Mouse (Mus musculus): ENCODE measurements at regions not wholly inside any gene's neighbourhood (a gene's known extent, or its start where the extent isn't known, plus 50 kb on each side); places are given as distances from the start of the nearest gene placed in this dataset.

GRCm38 (mm10) chr13:83074219-83074965 lies 429.4 kb upstream of the Mef2c start:
- 91% methylated on average over 6 of the region's 6 CpGs for WGBS
- Histone ChIP-seq H3K9me3 (no peaks in the 10 kb centered on the region), H3K4me1 (replicated peaks) (no peaks in the 10 kb centered on the region), H3K27me3 (no peaks in the 10 kb centered on the region), H3K27ac (no peak overlapping the region), H3K9ac (replicated peaks) (no peak overlapping the region), H3K4me3 (replicated peaks) (no peak overlapping the region), H3K4me2 (replicated peaks) (no peak overlapping the region), H3K36me3 (no peaks in the 10 kb centered on the region)
- ATAC-seq, result no peak

GRCm38 (mm10) chr13:83075320-83075877 lies 428.4 kb upstream of the Mef2c start:
- Histone ChIP-seq H3K9ac (replicated peaks) (no peak overlapping the region), H3K27me3 (no peaks in the 10 kb centered on the region), H3K4me3 (replicated peaks) (no peak overlapping the region), H3K4me1 (replicated peaks) (no peaks in the 10 kb centered on the region), H3K9me3 (no peaks in the 10 kb centered on the region), H3K4me2 (replicated peaks) (no peak overlapping the region), H3K27ac (no peak overlapping the region), H3K36me3 (no peaks in the 10 kb centered on the region)
- WGBS, result 67% methylated on average over 7 of the region's 7 CpGs
- no peak for ATAC-seq

- no peak overlapping the region for H3K9ac ChIP-seq (replicated peaks)
- H3K36me3 ChIP-seq, result no peaks in the 10 kb centered on the region
- H3K9me3 ChIP-seq, result no peaks in the 10 kb centered on the region
- no peak overlapping the region for H3K4me3 ChIP-seq (replicated peaks)
- H3K4me2 ChIP-seq (replicated peaks), result no peak overlapping the region
- no peak for ATAC-seq
- 86% methylated on average over 2 of the region's 2 CpGs for WGBS
- H3K27ac ChIP-seq, result no peak overlapping the region
- no peaks in the 10 kb centered on the region for H3K27me3 ChIP-seq
- H3K4me1 ChIP-seq (replicated peaks), result no peaks in the 10 kb centered on the region
Measured at GRCm38 (mm10) chr13:83076611-83077010, 427.2 kb upstream of the Mef2c start.

GRCm38 (mm10) chr13:83077085-83077484 lies 426.7 kb upstream of the Mef2c start:
- Histone ChIP-seq H3K36me3 (no peaks in the 10 kb centered on the region), H3K4me2 (replicated peaks) (no peak overlapping the region), H3K27ac (no peak overlapping the region), H3K9me3 (no peaks in the 10 kb centered on the region), H3K4me3 (replicated peaks) (no peak overlapping the region), H3K9ac (replicated peaks) (no peak overlapping the region), H3K4me1 (replicated peaks) (no peaks in the 10 kb centered on the region), H3K27me3 (no peaks in the 10 kb centered on the region)
- ATAC-seq, result no peak
- WGBS, result 87% methylated on average over 1 of the region's 1 CpGs

GRCm38 (mm10) chr13:83079291-83079690 lies 424.5 kb upstream of the Mef2c start:
- H3K4me2 ChIP-seq (replicated peaks), result no peak overlapping the region
- ATAC-seq, result no peak
- H3K9ac ChIP-seq (replicated peaks), result no peak overlapping the region
- H3K27ac ChIP-seq, result no peak overlapping the region
- no peaks in the 10 kb centered on the region for H3K9me3 ChIP-seq
- no peaks in the 10 kb centered on the region for H3K27me3 ChIP-seq
- 70% methylated on average over 1 of the region's 1 CpGs for WGBS
- no peaks in the 10 kb centered on the region for H3K36me3 ChIP-seq
- no peaks in the 10 kb centered on the region for H3K4me1 ChIP-seq (replicated peaks)
- H3K4me3 ChIP-seq (replicated peaks), result no peak overlapping the region

GRCm38 (mm10) chr13:83084948-83085347 lies 418.9 kb upstream of the Mef2c start:
- no peak overlapping the region for H3K4me3 ChIP-seq (replicated peaks)
- no peaks in the 10 kb centered on the region for H3K36me3 ChIP-seq
- H3K4me2 ChIP-seq (replicated peaks), result no peak overlapping the region
- H3K27ac ChIP-seq, result no peak overlapping the region
- no peaks in the 10 kb centered on the region for H3K27me3 ChIP-seq
- no peaks in the 10 kb centered on the region for H3K4me1 ChIP-seq (replicated peaks)
- 80% methylated on average over 3 of the region's 3 CpGs for WGBS
- no peak overlapping the region for H3K9ac ChIP-seq (replicated peaks)
- no peaks in the 10 kb centered on the region for H3K9me3 ChIP-seq
- no peak for ATAC-seq

GRCm38 (mm10) chr13:83099908-83100307 lies 403.9 kb upstream of the Mef2c start:
- Histone ChIP-seq H3K9ac (replicated peaks) (no peak overlapping the region), H3K4me2 (replicated peaks) (no peak overlapping the region), H3K9me3 (no peaks in the 10 kb centered on the region), H3K4me1 (replicated peaks) (no peaks in the 10 kb centered on the region), H3K4me3 (replicated peaks) (no peak overlapping the region), H3K27me3 (no peaks in the 10 kb centered on the region), H3K27ac (no peak overlapping the region), H3K36me3 (no peaks in the 10 kb centered on the region)
- ATAC-seq, result no peak
- WGBS, result 74% methylated on average over 1 of the region's 1 CpGs

GRCm38 (mm10) chr13:83110610-83111009 lies 393.2 kb upstream of the Mef2c start:
- peaks cover 6% of the 10 kb centered on the region; the same call in 1 of the 2 replicates for H3K4me1 ChIP-seq (replicated peaks)
- no peak overlapping the region for H3K9ac ChIP-seq (replicated peaks)
- H3K36me3 ChIP-seq, result no peaks in the 10 kb centered on the region
- no peak for ATAC-seq
- WGBS, result 80% methylated on average over 3 of the region's 3 CpGs
- no peaks in the 10 kb centered on the region for H3K27me3 ChIP-seq
- H3K9me3 ChIP-seq, result no peaks in the 10 kb centered on the region
- H3K4me2 ChIP-seq (replicated peaks), result no peak overlapping the region
- no peak overlapping the region for H3K4me3 ChIP-seq (replicated peaks)
- no peak overlapping the region for H3K27ac ChIP-seq

- Histone ChIP-seq H3K4me2 (replicated peaks) (no peak overlapping the region), H3K9ac (replicated peaks) (no peak overlapping the region), H3K27me3 (no peaks in the 10 kb centered on the region), H3K4me3 (replicated peaks) (no peak overlapping the region), H3K9me3 (no peaks in the 10 kb centered on the region), H3K4me1 (replicated peaks) (peaks cover 6% of the 10 kb centered on the region; the same call in 1 of the 2 replicates), H3K36me3 (no peaks in the 10 kb centered on the region), H3K27ac (no peak overlapping the region)
- peak; percentile 63 for ATAC-seq
- 0% methylated on average over 2 of the region's 2 CpGs for WGBS
Measured at GRCm38 (mm10) chr13:83111503-83111902, 392.3 kb upstream of the Mef2c start.

GRCm38 (mm10) chr13:83112323-83112722 lies 391.5 kb upstream of the Mef2c start:
- 88% methylated on average over 1 of the region's 1 CpGs for WGBS
- Histone ChIP-seq H3K27me3 (no peaks in the 10 kb centered on the region), H3K36me3 (no peaks in the 10 kb centered on the region), H3K9ac (replicated peaks) (no peak overlapping the region), H3K27ac (no peak overlapping the region), H3K4me3 (replicated peaks) (no peak overlapping the region), H3K9me3 (no peaks in the 10 kb centered on the region), H3K4me1 (replicated peaks) (peaks cover 6% of the 10 kb centered on the region; the same call in 1 of the 2 replicates), H3K4me2 (replicated peaks) (no peak overlapping the region)
- no peak for ATAC-seq

- no peaks in the 10 kb centered on the region for H3K27me3 ChIP-seq
Measured at GRCm38 (mm10) chr13:83112741-83113140, 391.1 kb upstream of the Mef2c start.

GRCm38 (mm10) chr13:83113808-83114207 lies 390.0 kb upstream of the Mef2c start:
- Histone ChIP-seq H3K9ac (replicated peaks) (no peak overlapping the region), H3K27ac (no peak overlapping the region), H3K9me3 (no peaks in the 10 kb centered on the region), H3K36me3 (no peaks in the 10 kb centered on the region), H3K4me2 (replicated peaks) (no peak overlapping the region), H3K4me1 (replicated peaks) (peaks cover 6% of the 10 kb centered on the region; the same call in 1 of the 2 replicates), H3K27me3 (no peaks in the 10 kb centered on the region), H3K4me3 (replicated peaks) (no peak overlapping the region)
- ATAC-seq, result no peak

More at GRCm38 (mm10) chr13:83112741-83113140, 391.1 kb upstream of the Mef2c start:
- WGBS, result 81% methylated on average over 5 of the region's 5 CpGs
- Histone ChIP-seq H3K27ac (no peak overlapping the region), H3K4me1 (replicated peaks) (peaks cover 6% of the 10 kb centered on the region; the same call in 1 of the 2 replicates), H3K9ac (replicated peaks) (no peak overlapping the region), H3K9me3 (no peaks in the 10 kb centered on the region), H3K4me3 (replicated peaks) (no peak overlapping the region), H3K4me2 (replicated peaks) (no peak overlapping the region), H3K36me3 (no peaks in the 10 kb centered on the region)
- no peak for ATAC-seq
